Mouse (Mus musculus): ENCODE measurements around the gene Olfr722.
"Not testable (repeated sequence)": the region's sequence is repeated elsewhere in the genome, so short reads cannot be mapped to it uniquely, and the experiment has no call there.

The Olfr722 gene

DNA sequence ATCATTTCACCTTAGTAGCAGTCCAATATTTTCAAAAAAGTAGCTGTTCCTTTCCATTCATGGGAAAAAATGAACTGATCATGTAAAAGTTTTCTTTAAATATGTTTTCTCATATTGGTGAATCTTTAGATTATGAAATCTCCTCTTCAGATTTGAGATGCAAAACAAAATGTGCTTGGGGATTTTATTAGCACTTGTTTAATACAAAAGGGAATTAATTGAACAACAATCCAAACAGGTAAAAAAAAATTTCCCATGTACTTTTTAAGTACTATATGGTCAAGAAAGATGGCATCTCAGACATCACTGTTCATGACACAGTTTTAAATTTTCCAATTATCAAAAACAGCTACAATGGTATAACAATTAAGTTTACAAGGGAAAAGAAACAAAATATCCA, at the start of gene Olfr722:
TSS of gene Olfr722 (minus strand) at position 101 of the 400 bp plus-strand sequence.
- no peak for DNase-seq

DNA sequence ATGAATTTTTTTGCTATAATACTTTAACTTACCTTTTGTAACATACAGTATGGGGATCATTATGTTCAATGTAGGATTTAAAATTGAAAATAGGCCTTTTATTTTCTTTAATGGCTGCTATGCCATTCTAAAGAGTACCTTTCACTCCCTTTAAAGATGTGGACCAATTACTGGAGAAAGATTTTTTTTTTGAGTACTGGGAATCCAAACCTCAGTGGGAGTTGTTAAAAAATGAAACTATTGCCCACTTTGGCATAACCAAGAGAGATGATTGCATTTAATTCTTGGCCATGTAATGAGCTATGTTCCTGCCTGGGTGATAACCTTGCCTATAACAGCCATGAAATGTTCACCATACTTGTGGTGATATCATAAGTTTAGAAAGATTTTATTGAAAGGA, 29.9 kb upstream of the Olfr722 start, which contains the start of gene Olfr723:
TSS of gene Olfr723 (minus strand) at position 101 of the 400 bp plus-strand sequence.
- not testable (repeated sequence) for DNase-seq

DNA sequence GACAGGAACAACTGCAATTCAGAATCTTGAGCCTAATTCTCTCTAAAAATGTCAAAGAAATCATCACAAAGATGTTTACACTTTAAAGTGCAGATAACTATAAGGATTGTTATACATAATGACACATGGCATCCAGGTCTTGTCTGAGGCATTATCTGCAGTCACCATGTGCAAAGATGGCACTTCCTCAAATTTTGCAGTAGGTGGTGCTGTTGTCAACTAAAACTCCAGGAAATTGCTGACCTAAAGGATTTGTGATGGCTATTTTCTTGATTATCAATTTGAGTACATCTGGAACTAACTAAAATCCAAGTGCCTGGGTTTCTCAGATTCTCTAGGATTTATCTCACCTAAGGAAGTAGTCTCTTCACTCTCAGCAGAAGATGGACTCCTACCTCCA, 41.4 kb downstream of the Olfr722 start:
- DNase-seq: no peak
